Mouse (Mus musculus): ENCODE measurements at regions not wholly inside any gene's neighbourhood (a gene's known extent, or its start where the extent isn't known, plus 50 kb on each side); places are given as distances from the start of the nearest gene placed in this dataset.

DNA sequence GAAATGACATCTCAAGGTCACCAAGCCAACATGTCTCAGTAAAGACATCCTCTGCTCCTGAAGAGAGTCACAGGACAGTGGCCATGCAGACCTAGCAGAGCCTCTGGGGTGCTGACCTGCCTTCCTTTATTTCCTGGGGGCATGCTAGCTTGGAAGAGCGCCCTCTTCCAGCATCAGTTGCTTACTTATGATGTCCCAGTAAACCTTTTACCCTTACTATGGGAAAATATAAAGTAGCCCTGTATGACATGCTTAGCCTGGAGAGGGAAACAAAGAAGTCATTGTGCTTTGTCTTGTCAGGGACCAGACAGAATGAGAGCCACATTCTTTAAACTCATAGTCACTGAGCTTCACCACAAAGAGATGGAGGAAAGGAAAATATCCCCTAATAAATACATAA, 82.9 kb downstream of the Postn start:
- Histone ChIP-seq H3K9me3 (replicated peaks; ENCODE audit: low read length) (no peaks in the 10 kb centered on the region), H3K27ac (ENCODE audit: insufficient read depth, low read depth) (no peak overlapping the region), H3K36me3 (replicated peaks in 1 of 2; ENCODE audit: control insufficient read depth in 1 of 2, insufficient read depth in 1 of 2, low read length in 1 of 2) (no peaks in the 10 kb centered on the region), H3K27me3 (replicated peaks) (no peaks in the 10 kb centered on the region), H3K4me1 (ENCODE audit: control insufficient read depth in 1 of 2, insufficient read depth in 2 of 2) (0 out of 4 replicates have a peak, but pooled peaks cover 0 to 2% of the 10 kb centered on the region in 2 experiments), H3K4me3 (replicated peaks in 1 of 3; ENCODE audit: low read depth in 2 of 3, low read length in 2 of 3, poor library complexity in 1 of 3) (no peak overlapping the region), H3K4me2 (ENCODE audit: insufficient read depth, low read depth, poor library complexity, severe bottlenecking) (no peak overlapping the region), H3K9ac (ENCODE audit: insufficient read depth, low read depth) (no peak overlapping the region), H3K79me2 (replicated peaks; ENCODE audit: control insufficient read depth, extremely low read depth, insufficient read depth, poor library complexity, severe bottlenecking) (no peaks in the 10 kb centered on the region)
- dilution Hi-C loops (cut with MboI; ENCODE audit: extremely low pct_ligation_motif_present, extremely low pct_unique_long_range_greater_than_20kb, low sequenced_read_pairs), result no loop called here
- TF ChIP-seq PAX5 (IDR thresholded peaks at IDR 0.05; ENCODE audit: low read length) (no peak), E2F4 (IDR thresholded peaks at IDR 0.05; ENCODE audit: insufficient replicate concordance, low read depth, low read length) (no peak), RCOR1 (conservative IDR thresholded peaks at IDR 0.05; ENCODE audit: low read depth, low read length) (no peak), GABPA (IDR thresholded peaks at IDR 0.05; ENCODE audit: insufficient replicate concordance, low read depth, low read length) (no peak), MAX (IDR thresholded peaks at IDR 0.05; ENCODE audit: low read length) (no peak), KAT2A (IDR thresholded peaks at IDR 0.05; ENCODE audit: insufficient replicate concordance, low read length) (no peak), NRF1 (IDR thresholded peaks at IDR 0.05; ENCODE audit: low read depth, low read length) (no peak), MYC (IDR thresholded peaks at IDR 0.05; ENCODE audit: low read depth, low read length) (no peak), NELFE (IDR thresholded peaks at IDR 0.05; ENCODE audit: low read depth, low read length) (no peak), RAD21 (IDR thresholded peaks at IDR 0.05; ENCODE audit: low read depth, low read length) (no peak), POLR2AphosphoS2 (IDR thresholded peaks at IDR 0.05; ENCODE audit: low read depth, low read length) (no peak), CTCF (conservative IDR thresholded peaks at IDR 0.05 in 1 of 2, IDR thresholded peaks at IDR 0.05 in 1 of 2; ENCODE audit: low read depth in 2 of 2, low read length in 2 of 2) (no peak), MAZ (IDR thresholded peaks at IDR 0.05; ENCODE audit: low read depth, low read length) (no peak), EP300 (IDR thresholded peaks at IDR 0.05; ENCODE audit: low read length) (no peak), SMC3 (IDR thresholded peaks at IDR 0.05; ENCODE audit: low read depth, low read length) (no peak), IRF4 (IDR thresholded peaks at IDR 0.05; ENCODE audit: low read depth, low read length) (no peak), MXI1 (IDR thresholded peaks at IDR 0.05; ENCODE audit: low read depth, low read length) (no peak)
- no peak for DNase-seq (ENCODE audit: extremely low read depth)
- in situ Hi-C loops (cut with MboI; ENCODE audit: low pct_ligation_motif_present, low pct_unique_long_range_greater_than_20kb, low sequenced_read_pairs), result no loop called here

DNA sequence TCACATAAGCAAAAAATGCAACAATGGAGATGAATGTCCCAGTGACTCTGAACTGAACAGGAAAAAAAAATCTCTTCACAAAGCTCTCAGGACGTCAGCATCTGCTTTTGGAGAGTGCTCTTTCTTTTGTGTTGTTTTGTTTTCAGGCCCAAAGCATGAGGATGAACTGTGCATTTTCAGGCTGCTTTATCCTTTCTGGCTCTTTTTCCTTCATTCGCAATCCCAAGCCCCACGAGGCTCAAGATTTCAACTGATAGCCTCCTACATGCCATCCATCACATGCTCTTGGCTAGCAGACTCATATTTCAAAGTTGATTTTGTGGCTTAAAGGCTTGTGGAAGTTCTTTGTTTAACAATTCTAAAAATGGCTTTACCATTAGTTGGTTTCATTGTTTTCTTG, 86.0 kb downstream of the Postn start:
- no peak overlapping the region for H3K9ac ChIP-seq (ENCODE audit: insufficient read depth, low read depth)

More for the DNA sequence above, 86.0 kb downstream of the Postn start:
- Histone ChIP-seq H3K79me2 (replicated peaks; ENCODE audit: control insufficient read depth, extremely low read depth, insufficient read depth, poor library complexity, severe bottlenecking) (no peaks in the 10 kb centered on the region), H3K4me3 (replicated peaks in 1 of 3; ENCODE audit: low read depth in 2 of 3, low read length in 2 of 3, poor library complexity in 1 of 3) (no peak overlapping the region), H3K9me3 (replicated peaks; ENCODE audit: low read length) (no peaks in the 10 kb centered on the region), H3K27me3 (replicated peaks) (no peaks in the 10 kb centered on the region), H3K4me2 (ENCODE audit: insufficient read depth, low read depth, poor library complexity, severe bottlenecking) (no peak overlapping the region), H3K4me1 (ENCODE audit: control insufficient read depth in 1 of 2, insufficient read depth in 2 of 2) (0 out of 4 replicates have a peak, but pooled peaks cover 0 to 3% of the 10 kb centered on the region in 2 experiments), H3K27ac (ENCODE audit: insufficient read depth, low read depth) (no peak overlapping the region), H3K36me3 (replicated peaks in 1 of 2; ENCODE audit: control insufficient read depth in 1 of 2, insufficient read depth in 1 of 2, low read length in 1 of 2) (no peaks in the 10 kb centered on the region)
- DNase-seq (ENCODE audit: extremely low read depth), result no peak
- dilution Hi-C loops (cut with MboI; ENCODE audit: extremely low pct_ligation_motif_present, extremely low pct_unique_long_range_greater_than_20kb, low sequenced_read_pairs) (no loop called here), in situ Hi-C loops (cut with MboI; ENCODE audit: low pct_ligation_motif_present, low pct_unique_long_range_greater_than_20kb, low sequenced_read_pairs) (no loop called here)
- TF ChIP-seq EP300 (IDR thresholded peaks at IDR 0.05; ENCODE audit: low read length) (no peak), CTCF (conservative IDR thresholded peaks at IDR 0.05 in 1 of 2, IDR thresholded peaks at IDR 0.05 in 1 of 2; ENCODE audit: low read depth in 2 of 2, low read length in 2 of 2) (no peak), ELF1 (IDR thresholded peaks at IDR 0.05; ENCODE audit: low read depth, low read length) (no peak), CHD1 (IDR thresholded peaks at IDR 0.05; ENCODE audit: low read depth, low read length) (no peak), USF2 (conservative IDR thresholded peaks at IDR 0.05; ENCODE audit: low read depth, low read length) (no peak), ZC3H11A (IDR thresholded peaks at IDR 0.05; ENCODE audit: low read depth, low read length) (no peak), JUND (conservative IDR thresholded peaks at IDR 0.05; ENCODE audit: low read depth, low read length) (no peak), RAD21 (IDR thresholded peaks at IDR 0.05; ENCODE audit: low read depth, low read length) (no peak), MAZ (IDR thresholded peaks at IDR 0.05; ENCODE audit: low read depth, low read length) (no peak), E2F4 (IDR thresholded peaks at IDR 0.05; ENCODE audit: insufficient replicate concordance, low read depth, low read length) (no peak), TBP (conservative IDR thresholded peaks at IDR 0.05; ENCODE audit: low read depth, low read length) (no peak), IRF4 (IDR thresholded peaks at IDR 0.05; ENCODE audit: low read depth, low read length) (no peak), RCOR1 (conservative IDR thresholded peaks at IDR 0.05; ENCODE audit: low read depth, low read length) (no peak), MAFK (IDR thresholded peaks at IDR 0.05; ENCODE audit: insufficient replicate concordance, low read length) (no peak), KAT2A (IDR thresholded peaks at IDR 0.05; ENCODE audit: insufficient replicate concordance, low read length) (no peak)

Measured in CH12.LX (cell line).